Mouse (Mus musculus) stomach, embryonic 14.5 days (tissue): ENCODE measurements around the gene Lpcat2. TPM values are rescaled to one million over a fixed set of nuclear protein-coding genes. Genes with fewer than 3 reads are reported as not detected.

ENCODE experiments used
- ATAC-seq: fragments of 200-750 bp; cut with Nextera tagmentation; 2 replicates; pipeline ENCODE4 v1.8.0; 2017; ENCODE audit warnings: low read depth, moderate TSS enrichment; ENCODE audit not compliant: insufficient number of reproducible peaks, insufficient read depth, low FRiP score
- H3K27ac ChIP-seq: fragments of 300-500 bp; sonication (generic); 2 replicates; pipeline ENCODE4 v1.5.1; 2014; ENCODE audit warnings: mild to moderate bottlenecking, low read length, moderate library complexity, mixed read lengths
- H3K27me3 ChIP-seq: fragments of 300-500 bp; sonication (generic); 2 replicates; pipeline ENCODE4 v1.6.1; 2014; ENCODE audit warnings: low read length, control low read depth, mixed read lengths; ENCODE audit not compliant: control insufficient read depth, insufficient read depth
- H3K36me3 ChIP-seq: fragments of 300-500 bp; sonication (generic); 2 replicates; pipeline ENCODE4 v1.6.1; 2014; ENCODE audit warnings: mild to moderate bottlenecking, control low read depth, low read length, moderate library complexity, mixed read lengths; ENCODE audit not compliant: control insufficient read depth, insufficient read depth
- H3K4me1 ChIP-seq: fragments of 300-500 bp; sonication (generic); 2 replicates; pipeline ENCODE4 v1.6.1; 2014; ENCODE audit warnings: low read length, control low read depth, mixed read lengths; ENCODE audit not compliant: control insufficient read depth, insufficient read depth
- H3K4me2 ChIP-seq: fragments of 300-500 bp; sonication (generic); replicated peaks from 2 replicates; pipeline ENCODE4 v1.6.1; 2014; ENCODE audit warnings: low read depth, low read length, control low read depth
- H3K4me3 ChIP-seq: fragments of 300-500 bp; sonication (generic); 2 replicates; pipeline ENCODE4 v1.5.1; 2014; ENCODE audit warnings: low read depth, low read length, control low read depth
- H3K9ac ChIP-seq: fragments of 300-500 bp; sonication (generic); replicated peaks from 2 replicates; pipeline ENCODE4 v1.6.1; 2014; ENCODE audit warnings: low read depth, mild to moderate bottlenecking, control low read depth, low read length, moderate library complexity, mixed read lengths
- H3K9me3 ChIP-seq: fragments of 300-500 bp; sonication (generic); 2 replicates; pipeline ENCODE4 v1.6.1; 2016; ENCODE audit warnings: low read depth, low read length, control low read depth; ENCODE audit not compliant: control insufficient read depth
- WGBS: fragments of 180-500 bp; shearing (Covaris S2); extraction: QIAGEN DNeasy Blood & Tissue Kit; methylation state at CpG from one replicate; pipeline ENCODE4 v1.1.7; 2014; 5-methylcytosine and 5-hydroxymethylcytosine counted together
- polyA plus RNA-seq: library from polyadenylated mRNA; unstranded; fragments of >200 nt; fragmentation: Nextera tagmentation; extraction: Ambion mirVana; gene quantifications from 2 replicates; pipeline ENCODE4 v1.2.1, GENCODE M21; 2014

Lpcat2 gene
- polyA plus RNA-seq, 1 experiment from 2014 or later, result 12.6 TPM

- no peak overlapping the region for H3K9ac ChIP-seq
- no peak for ATAC-seq
- WGBS, result 90% methylated on average over 3 of the region's 3 CpGs
- H3K4me2 ChIP-seq, result no peak overlapping the region
- H3K4me3 ChIP-seq, result no peak overlapping the region
- H3K9me3 ChIP-seq, result no peaks in the 10 kb centered on the region
- no peak overlapping the region for H3K27ac ChIP-seq
- no peaks in the 10 kb centered on the region for H3K27me3 ChIP-seq
- H3K4me1 ChIP-seq, result no peaks in the 10 kb centered on the region
- H3K36me3 ChIP-seq, result no peaks in the 10 kb centered on the region
These were observed 56.3 kb downstream of the Lpcat2 start for GRCm38 (mm10) chr8:92911477-92911876.

- H3K4me3 ChIP-seq, result no peak overlapping the region
- H3K9me3 ChIP-seq, result no peaks in the 10 kb centered on the region
- no peak overlapping the region for H3K4me2 ChIP-seq
- WGBS, result 84% methylated on average over 7 of the region's 7 CpGs
- H3K36me3 ChIP-seq, result no peaks in the 10 kb centered on the region
- H3K27ac ChIP-seq, result no peak overlapping the region
- no peak for ATAC-seq
- no peaks in the 10 kb centered on the region for H3K27me3 ChIP-seq
- H3K9ac ChIP-seq, result no peak overlapping the region
- H3K4me1 ChIP-seq, result no peaks in the 10 kb centered on the region
These were observed 58.3 kb downstream of the Lpcat2 start for GRCm38 (mm10) chr8:92913396-92913795.

GRCm38 (mm10) chr8:92916082-92916481 lies 60.9 kb downstream of the Lpcat2 start:
- H3K9ac ChIP-seq, result no peak overlapping the region
- H3K4me1 ChIP-seq, result no peaks in the 10 kb centered on the region
- no peaks in the 10 kb centered on the region for H3K36me3 ChIP-seq
- no peak for ATAC-seq
- no peak overlapping the region for H3K4me2 ChIP-seq
- 78% methylated on average over 3 of the region's 3 CpGs for WGBS
- H3K27me3 ChIP-seq, result no peaks in the 10 kb centered on the region
- H3K9me3 ChIP-seq, result no peaks in the 10 kb centered on the region
- no peak overlapping the region for H3K4me3 ChIP-seq
- H3K27ac ChIP-seq, result no peak overlapping the region

- H3K4me2 ChIP-seq, result no peak overlapping the region
- no peaks in the 10 kb centered on the region for H3K4me1 ChIP-seq
- no peaks in the 10 kb centered on the region for H3K27me3 ChIP-seq
- H3K27ac ChIP-seq, result no peak overlapping the region
- WGBS, result 93% methylated on average over 3 of the region's 3 CpGs
- no peaks in the 10 kb centered on the region for H3K36me3 ChIP-seq
- ATAC-seq, result no peak
- no peak overlapping the region for H3K4me3 ChIP-seq
- H3K9me3 ChIP-seq, result no peaks in the 10 kb centered on the region
- no peak overlapping the region for H3K9ac ChIP-seq
These were observed 66.6 kb downstream of the Lpcat2 start for GRCm38 (mm10) chr8:92921768-92922167.

- Histone ChIP-seq H3K27me3 (no peaks in the 10 kb centered on the region), H3K36me3 (no peaks in the 10 kb centered on the region), H3K27ac (no peak overlapping the region), H3K4me1 (no peaks in the 10 kb centered on the region), H3K4me2 (no peak overlapping the region), H3K9ac (no peak overlapping the region), H3K9me3 (peaks cover 4% of the 10 kb centered on the region; the same call in 1 of the 2 replicates), H3K4me3 (no peak overlapping the region)
- no peak for ATAC-seq
- WGBS, result 70% methylated on average over 4 of the region's 4 CpGs
These were observed 73.8 kb downstream of the Lpcat2 start for GRCm38 (mm10) chr8:92928986-92929385.

GRCm38 (mm10) chr8:92938056-92938455 lies 82.9 kb downstream of the Lpcat2 start:
- no peak overlapping the region for H3K27ac ChIP-seq
- no peaks in the 10 kb centered on the region for H3K27me3 ChIP-seq
- H3K4me1 ChIP-seq, result no peaks in the 10 kb centered on the region
- 72% methylated on average over 4 of the region's 4 CpGs for WGBS
- H3K9ac ChIP-seq, result no peak overlapping the region
- no peaks in the 10 kb centered on the region for H3K9me3 ChIP-seq
- no peaks in the 10 kb centered on the region for H3K36me3 ChIP-seq
- ATAC-seq, result no peak
- H3K4me2 ChIP-seq, result no peak overlapping the region
- H3K4me3 ChIP-seq, result no peak overlapping the region

GRCm38 (mm10) chr8:92949071-92949470 lies 93.9 kb downstream of the Lpcat2 start:
- 88% methylated on average over 4 of the region's 4 CpGs for WGBS
- H3K9ac ChIP-seq, result no peak overlapping the region
- no peaks in the 10 kb centered on the region for H3K27me3 ChIP-seq
- H3K4me3 ChIP-seq, result no peak overlapping the region
- no peaks in the 10 kb centered on the region for H3K36me3 ChIP-seq
- no peak overlapping the region for H3K27ac ChIP-seq
- H3K4me2 ChIP-seq, result no peak overlapping the region
- H3K4me1 ChIP-seq, result no peaks in the 10 kb centered on the region
- no peak for ATAC-seq
- no peaks in the 10 kb centered on the region for H3K9me3 ChIP-seq

- Histone ChIP-seq H3K4me1 (no peaks in the 10 kb centered on the region), H3K27ac (no peak overlapping the region), H3K27me3 (no peaks in the 10 kb centered on the region), H3K36me3 (no peaks in the 10 kb centered on the region), H3K4me3 (no peak overlapping the region), H3K4me2 (no peak overlapping the region), H3K9me3 (no peaks in the 10 kb centered on the region), H3K9ac (no peak overlapping the region)
- no peak for ATAC-seq
- 44% methylated on average over 12 of the region's 12 CpGs for WGBS
These were observed 95.7 kb downstream of the Lpcat2 start for GRCm38 (mm10) chr8:92950639-92951371.

GRCm38 (mm10) chr8:92954044-92954443 lies 98.9 kb downstream of the Lpcat2 start:
- H3K4me2 ChIP-seq, result no peak overlapping the region
- no peak for ATAC-seq
- H3K4me3 ChIP-seq, result no peak overlapping the region
- H3K9me3 ChIP-seq, result no peaks in the 10 kb centered on the region
- H3K4me1 ChIP-seq, result no peaks in the 10 kb centered on the region
- no peak overlapping the region for H3K27ac ChIP-seq
- no peaks in the 10 kb centered on the region for H3K36me3 ChIP-seq
- 82% methylated on average over 5 of the region's 5 CpGs for whole genome bisulfite sequencing
- H3K27me3 ChIP-seq, result no peaks in the 10 kb centered on the region
- H3K9ac ChIP-seq, result no peak overlapping the region
